ENCODE assay signal across 9 mouse cellular contexts in genomic region chr5:139355235-139355772, GRCm38 (mm10). TPM values are rescaled to one million over a fixed set of nuclear protein-coding genes. Genes with fewer than 3 reads are reported as not detected.
DNase-seq lines count a peak whose midpoint lies in the region; ATAC-seq and TF ChIP-seq lines count a peak whose summit lies in the region.
"Had no signal": no experiment of that assay in that cellular context is flagged by ENCODE, and none has a peak within 500 bp of the region (broad histone marks: within the 10 kb centered on the region; RNA-seq: fewer than 3 reads in every experiment).

No protein-coding gene starts in this region.

- H3K27ac ChIP-seq in midbrain, embryonic 11.5 days (ENCODE audit: low read depth, low read length), result no peak overlapping the region
- H3K27ac ChIP-seq in midbrain, embryonic 15.5 days, result no peak overlapping the region
- H3K27ac ChIP-seq in cerebellum, adult 2 months (ENCODE audit: insufficient read depth, low read length), result no peak overlapping the region
- no peak overlapping the region for H3K27ac ChIP-seq in gastrocnemius, adult 2 months
- H3K27ac ChIP-seq in intestine, postnatal 0 days (ENCODE audit: low read depth, low read length), result peak overlapping the region; percentile 87; the same call in 1 of the 2 replicates
- H3K27ac ChIP-seq: midbrain, embryonic 12.5 days had no signal

- no peaks in the 10 kb centered on the region for H3K4me1 ChIP-seq in midbrain, embryonic 11.5 days (ENCODE audit: control insufficient read depth, insufficient read depth, low read length)
- H3K4me1 ChIP-seq in midbrain, embryonic 15.5 days, result no peaks in the 10 kb centered on the region; the same call in 1 of the 2 replicates
- peaks cover 14% of the 10 kb centered on the region for H3K4me1 ChIP-seq in cerebellum, adult 2 months (ENCODE audit: control insufficient read depth, insufficient read depth, low read length)
- no peaks in the 10 kb centered on the region; the same call in 1 of the 2 replicates for H3K4me1 ChIP-seq in intestine, postnatal 0 days (replicated peaks; ENCODE audit: control insufficient read depth, insufficient read depth, low read length)

- H3K9me3 ChIP-seq in midbrain, embryonic 11.5 days (ENCODE audit: control insufficient read depth, low read length), result no peaks in the 10 kb centered on the region
- no peaks in the 10 kb centered on the region for H3K9me3 ChIP-seq in midbrain, embryonic 15.5 days
- H3K9me3 ChIP-seq in intestine, postnatal 0 days (ENCODE audit: control insufficient read depth), result no peaks in the 10 kb centered on the region
- H3K9me3 ChIP-seq: midbrain, embryonic 12.5 days had no signal

- no peaks in the 10 kb centered on the region for H3K27me3 ChIP-seq in midbrain, embryonic 11.5 days (ENCODE audit: control insufficient read depth, insufficient read depth, low read length)
- H3K27me3 ChIP-seq in midbrain, embryonic 15.5 days (replicated peaks), result no peaks in the 10 kb centered on the region
- H3K27me3 ChIP-seq in cerebellum, adult 2 months (ENCODE audit: control insufficient read depth, insufficient read depth, low read length), result no peaks in the 10 kb centered on the region
- no peaks in the 10 kb centered on the region for H3K27me3 ChIP-seq in intestine, postnatal 0 days (replicated peaks; ENCODE audit: control insufficient read depth, insufficient read depth, low read length)

- peak; percentile 27; the same call in 1 of the 2 replicates for ATAC-seq in midbrain, embryonic 11.5 days (ENCODE audit: low FRiP score)
- ATAC-seq in midbrain, embryonic 15.5 days (replicated peaks), result no peak
- no peak for ATAC-seq in intestine, postnatal 0 days
- peak; percentile 45; the same call in 1 of the 2 replicates for ATAC-seq in neutrophil, adult 5-6 weeks (ENCODE audit: extremely low read depth, insufficient number of reproducible peaks, low FRiP score, poor library complexity, severe bottlenecking)

- no peak overlapping the region for H3K9ac ChIP-seq in midbrain, embryonic 11.5 days (ENCODE audit: low read length)
- H3K9ac ChIP-seq in midbrain, embryonic 15.5 days, result no peak overlapping the region
- H3K9ac ChIP-seq in intestine, postnatal 0 days (ENCODE audit: low read depth, low read length), result no peak overlapping the region
- H3K9ac ChIP-seq: midbrain, embryonic 12.5 days had no signal

- TF ChIP-seq CTCF in cerebellum, adult 2 months (IDR thresholded peaks at IDR 0.05; ENCODE audit: borderline replicate concordance, insufficient read depth, low read depth, low read length), result peak; percentile 99
- TF ChIP-seq CTCF in gastrocnemius, adult 2 months (IDR thresholded peaks at IDR 0.05), result no peak; the same call in 1 of the 2 replicates
- TF ChIP-seq CTCF in intestine, postnatal 0 days (IDR thresholded peaks at IDR 0.05; ENCODE audit: low read depth), result peak; percentile 99

- no peak overlapping the region for H3K4me2 ChIP-seq in midbrain, embryonic 11.5 days
- no peak overlapping the region for H3K4me2 ChIP-seq in midbrain, embryonic 15.5 days
- H3K4me2 ChIP-seq in intestine, postnatal 0 days (replicated peaks; ENCODE audit: low read depth), result peak overlapping the region; percentile 67
- H3K4me2 ChIP-seq: midbrain, embryonic 12.5 days had no signal

- DNase-seq in midbrain, embryonic 11.5 days (ENCODE audit: low spot score, missing footprints), result peak; percentile 97
- DNase-seq in cerebellum, adult 2 months, result peak; percentile 84 to 90
- peak; percentile 90 for DNase-seq in gastrocnemius, adult 2 months
- peak; percentile 82 for DNase-seq in left cerebral cortex, postnatal 4 days
- DNase-seq in thymus, adult 18-20 months, result peak; percentile 26 to 28

- H3K4me3 ChIP-seq in midbrain, embryonic 11.5 days (ENCODE audit: low read depth, low read length), result no peak overlapping the region
- no peak overlapping the region for H3K4me3 ChIP-seq in midbrain, embryonic 15.5 days
- no peak overlapping the region for H3K4me3 ChIP-seq in cerebellum, adult 2 months (replicated peaks; ENCODE audit: insufficient read depth, low read depth, low read length)
- H3K4me3 ChIP-seq in gastrocnemius, adult 2 months, result no peak overlapping the region
- no peak overlapping the region for H3K4me3 ChIP-seq in intestine, postnatal 0 days (ENCODE audit: low read depth, low read length)
- H3K4me3 ChIP-seq: midbrain, embryonic 12.5 days had no signal

- no peak for TF ChIP-seq POLR2A in cerebellum, adult 2 months (IDR thresholded peaks at IDR 0.05; ENCODE audit: borderline replicate concordance, insufficient read depth, low read length)

- intact Hi-C loops in gastrocnemius, adult 2 months (cut with DNase I), result loop anchor here (1.0 to 2.0 kb wide), 2 partner anchors 24 to 73 kb away; no protein-coding TSS in a partner anchor
- intact Hi-C loops in left cerebral cortex, postnatal 4 days (cut with DNase I), result no loop called here

- WGBS in midbrain, embryonic 11.5 days, result 36% methylated on average over 19 of the region's 19 CpGs
- WGBS in midbrain, embryonic 15.5 days, result 36% methylated on average over 19 of the region's 19 CpGs
- WGBS in cerebellum, adult 2 months, result 33% methylated on average over 19 of the region's 19 CpGs
- WGBS in intestine, postnatal 0 days, result 36% methylated on average over 19 of the region's 19 CpGs

- no peaks in the 10 kb centered on the region for H3K36me3 ChIP-seq in midbrain, embryonic 11.5 days (ENCODE audit: control insufficient read depth, insufficient read depth, low read length)
- H3K36me3 ChIP-seq in midbrain, embryonic 15.5 days (replicated peaks), result no peaks in the 10 kb centered on the region
- peaks cover 16% of the 10 kb centered on the region; the same call in 1 of the 2 replicates for H3K36me3 ChIP-seq in intestine, postnatal 0 days (ENCODE audit: control insufficient read depth, insufficient read depth)
- H3K36me3 ChIP-seq: midbrain, embryonic 12.5 days had no signal

RNA-seq across cellular contexts. Expression of gene Cyp2w1, which starts 2.9 kb away (rescaled TPM):
- polyA plus RNA-seq in midbrain, embryonic 11.5 days (2014; fragmentation: Nextera tagmentation; extraction: Ambion mirVana), result not detected in 2 replicates
- 0.46 TPM in 1 of 2 replicates, not detected in the other for polyA plus RNA-seq in midbrain, embryonic 15.5 days (2015; fragmentation: Nextera tagmentation; extraction: Ambion mirVana)
- not detected in 2 replicates for polyA plus RNA-seq in cerebellum, adult 2 months (2012; rRNA removed)
- total RNA-seq in gastrocnemius, adult 2 months (2021), result not detected
- polyA plus RNA-seq in intestine, postnatal 0 days (2015; fragmentation: Nextera tagmentation; extraction: Ambion mirVana), result 15.8 and 18.1 TPM in 2 replicates
- total RNA-seq in left cerebral cortex, postnatal 4 days (2021), result not detected
- total RNA-seq in neutrophil, adult 5-6 weeks (2017), result not detected in 2 replicates

RNA-seq across cellular contexts. Expression of gene Cox19, which starts 4.1 kb away (rescaled TPM):
- polyA plus RNA-seq in midbrain, embryonic 11.5 days (2014; fragmentation: Nextera tagmentation; extraction: Ambion mirVana), result 124 and 133 TPM in 2 replicates
- 106 and 108 TPM in 2 replicates for polyA plus RNA-seq in midbrain, embryonic 15.5 days (2015; fragmentation: Nextera tagmentation; extraction: Ambion mirVana)
- 87.4 and 91.1 TPM in 2 replicates for polyA plus RNA-seq in cerebellum, adult 2 months (2012; rRNA removed)
- 10 to 100 TPM; 48.7 to 69.6 TPM for total RNA-seq in gastrocnemius, adult 2 months (2021)
- polyA plus RNA-seq in intestine, postnatal 0 days (2015; fragmentation: Nextera tagmentation; extraction: Ambion mirVana), result 181 and 184 TPM in 2 replicates
- 10 to 100 TPM; 87.8 to 89.3 TPM for total RNA-seq in left cerebral cortex, postnatal 4 days (2021)
- total RNA-seq in neutrophil, adult 5-6 weeks (2017), result 14.4 and 17.2 TPM in 2 replicates

RNA-seq across cellular contexts. Expression of gene Gpr146, which starts 22.2 kb away (rescaled TPM):
- 1.5 and 2.7 TPM in 2 replicates for polyA plus RNA-seq in midbrain, embryonic 11.5 days (2014; fragmentation: Nextera tagmentation; extraction: Ambion mirVana)
- 2.5 and 2.7 TPM in 2 replicates for polyA plus RNA-seq in midbrain, embryonic 15.5 days (2015; fragmentation: Nextera tagmentation; extraction: Ambion mirVana)
- 16.4 and 17.3 TPM in 2 replicates for polyA plus RNA-seq in cerebellum, adult 2 months (2012; rRNA removed)
- total RNA-seq in gastrocnemius, adult 2 months (2021), result 10 to 100 TPM; 26.5 to 41.2 TPM
- 2.5 and 2.6 TPM in 2 replicates for polyA plus RNA-seq in intestine, postnatal 0 days (2015; fragmentation: Nextera tagmentation; extraction: Ambion mirVana)
- total RNA-seq in left cerebral cortex, postnatal 4 days (2021), result 1 to 10 TPM; 2.2 to 2.5 TPM
- total RNA-seq in neutrophil, adult 5-6 weeks (2017), result 44.6 and 45.5 TPM in 2 replicates

RNA-seq across cellular contexts. Expression of gene Adap1, which starts 29.9 kb away (rescaled TPM):
- polyA plus RNA-seq in midbrain, embryonic 11.5 days (2014; fragmentation: Nextera tagmentation; extraction: Ambion mirVana), result 2.4 TPM in 2 replicates
- 115 and 118 TPM in 2 replicates for polyA plus RNA-seq in midbrain, embryonic 15.5 days (2015; fragmentation: Nextera tagmentation; extraction: Ambion mirVana)
- polyA plus RNA-seq in cerebellum, adult 2 months (2012; rRNA removed), result 156 and 163 TPM in 2 replicates
- 1 to 10 TPM in 1 of 2 experiments, under 1 TPM in 1; 0.89 to 1.0 TPM for total RNA-seq in gastrocnemius, adult 2 months (2021)
- polyA plus RNA-seq in intestine, postnatal 0 days (2015; fragmentation: Nextera tagmentation; extraction: Ambion mirVana), result 33.4 and 33.8 TPM in 2 replicates
- 100 to 1,000 TPM; 219 to 247 TPM for total RNA-seq in left cerebral cortex, postnatal 4 days (2021)
- total RNA-seq in neutrophil, adult 5-6 weeks (2017), result 20.8 and 21.1 TPM in 2 replicates

RNA-seq across cellular contexts. Expression of gene C130050O18Rik, which starts 49.8 kb away (rescaled TPM):
- polyA plus RNA-seq in midbrain, embryonic 11.5 days (2014; fragmentation: Nextera tagmentation; extraction: Ambion mirVana), result 0.12 and 0.29 TPM in 2 replicates
- 0.18 and 0.33 TPM in 2 replicates for polyA plus RNA-seq in midbrain, embryonic 15.5 days (2015; fragmentation: Nextera tagmentation; extraction: Ambion mirVana)
- polyA plus RNA-seq in cerebellum, adult 2 months (2012; rRNA removed), result 0.21 and 0.25 TPM in 2 replicates
- under 1 TPM; 0.15 to 0.33 TPM for total RNA-seq in gastrocnemius, adult 2 months (2021)
- polyA plus RNA-seq in intestine, postnatal 0 days (2015; fragmentation: Nextera tagmentation; extraction: Ambion mirVana), result 0.76 and 1.4 TPM in 2 replicates
- total RNA-seq in left cerebral cortex, postnatal 4 days (2021), result not detected
- total RNA-seq in neutrophil, adult 5-6 weeks (2017), result 40.3 and 41.1 TPM in 2 replicates

Comparison
In these comparisons a context has a peak if more than half of its experiments do, and no peak if none do; other contexts are left out.
1. ATAC-seq: peak in midbrain, embryonic 11.5 days (single experiment) and neutrophil, adult 5-6 weeks (single experiment); none in midbrain, embryonic 15.5 days (single experiment) and intestine, postnatal 0 days (single experiment).
2. DNase-seq: peak in every context shown above with its lines; median percentile 97 in midbrain, embryonic 11.5 days; 90 in gastrocnemius, adult 2 months; 87 in cerebellum, adult 2 months; 82 in left cerebral cortex, postnatal 4 days; 27 in thymus, adult 18-20 months.
3. RNA of gene Cyp2w1, which starts 2.9 kb away (polyA plus RNA-seq): 15.8 to 18.1 TPM in intestine, postnatal 0 days; 0.46 TPM in midbrain, embryonic 15.5 days, not detected in midbrain, embryonic 11.5 days and not detected in cerebellum, adult 2 months; every median in the first group is over 10 times any median in the second.